Mouse (Mus musculus) megakaryocyte, adult 5-6 weeks (primary cell): Measurements from ENCODE around the gene Gm3285. TPM values are rescaled to one million over a fixed set of nuclear protein-coding genes. Genes with fewer than 3 reads are reported as not detected.
A peak's percentile ranks its signal among the peaks of the same experiment; 100 is the strongest.

Experiments
- ATAC-seq: 2 replicates; pipeline ENCODE4 v1.8.0; 2016; ENCODE audit warnings: mild to moderate bottlenecking, inconsistent platforms; ENCODE audit not compliant: poor library complexity, severe bottlenecking
- total RNA-seq, 2 experiments: library from RNA; stranded (forward) in 1 of 2; stranded (reverse) in 1 of 2; fragments of 153-499, 151-499 nt in 1 of 2; fragments of 221-1000, 200-1000 nt in 1 of 2; gene quantifications; 2 replicates each; pipeline versions ENCODE4 v1.2.3 to v1.2.4; 2015 to 2017

Gene Gm3285
- total RNA-seq (2015) (not detected in 2 replicates), total RNA-seq (2017) (not detected in 2 replicates)

- ATAC-seq: no peak
Measured at GRCm38 (mm10) chr10:77861675-77862074, at the start of gene Gm3285. Gm3285 (plus strand) TSS chr10:77861975.

GRCm38 (mm10) chr10:77814382-77814781, 47.4 kb upstream of the Gm3285 start, which contains the start of gene Gm2696:
Gm2696 (plus strand) TSS chr10:77814682.
- ATAC-seq: no peak

- no peak for ATAC-seq
Measured at GRCm38 (mm10) chr10:77815514-77815913, 46.3 kb upstream of the Gm3285 start.

GRCm38 (mm10) chr10:77818523-77818922, 43.3 kb upstream of the Gm3285 start:
- no peak for ATAC-seq

GRCm38 (mm10) chr10:77819203-77819602, 42.6 kb upstream of the Gm3285 start:
- no peak for ATAC-seq

GRCm38 (mm10) chr10:77826951-77827350, 34.8 kb upstream of the Gm3285 start, which contains the start of gene Krtap10-4:
Krtap10-4 (minus strand) TSS chr10:77827095.
- ATAC-seq: no peak

- no peak for ATAC-seq
Measured at GRCm38 (mm10) chr10:77835647-77836046, 26.1 kb upstream of the Gm3285 start, which contains the start of gene Krtap10-10. Krtap10-10 (plus strand) TSS chr10:77835947.

- ATAC-seq: no peak
Measured at GRCm38 (mm10) chr10:77839006-77839405, 22.8 kb upstream of the Gm3285 start.

- no peak for ATAC-seq
Measured at GRCm38 (mm10) chr10:77846503-77846902, 15.3 kb upstream of the Gm3285 start, which contains the start of gene Gm36176. Gm36176 (plus strand) TSS chr10:77846803.

GRCm38 (mm10) chr10:77846961-77847360, 14.8 kb upstream of the Gm3285 start:
- ATAC-seq: no peak

GRCm38 (mm10) chr10:77847538-77847937, 14.2 kb upstream of the Gm3285 start:
- ATAC-seq: no peak

GRCm38 (mm10) chr10:77852559-77852958, 9.2 kb upstream of the Gm3285 start, which contains the start of gene Gm10318:
Gm10318 (plus strand) TSS chr10:77852859.
- no peak for ATAC-seq

GRCm38 (mm10) chr10:77864067-77864761, 2.4 kb downstream of the Gm3285 start:
- ATAC-seq: peak; percentile 82

- ATAC-seq: 0 out of 2 replicates have a peak, but pooled peaks have one; percentile 5
Measured at GRCm38 (mm10) chr10:77864762-77865143, 3.0 kb downstream of the Gm3285 start.

GRCm38 (mm10) chr10:77867546-77867945, 5.8 kb downstream of the Gm3285 start:
- ATAC-seq: no peak

- no peak for ATAC-seq
Measured at GRCm38 (mm10) chr10:77869651-77870050, 7.9 kb downstream of the Gm3285 start.

- ATAC-seq: no peak
Measured at GRCm38 (mm10) chr10:77878985-77879384, 17.2 kb downstream of the Gm3285 start.

- ATAC-seq: peak; percentile 62
Measured at GRCm38 (mm10) chr10:77880305-77880704, 18.5 kb downstream of the Gm3285 start.

GRCm38 (mm10) chr10:77882553-77882952, 20.8 kb downstream of the Gm3285 start:
- ATAC-seq: no peak

- ATAC-seq: no peak
Measured at GRCm38 (mm10) chr10:77886007-77886747, 24.4 kb downstream of the Gm3285 start.

GRCm38 (mm10) chr10:77890987-77891565, 29.3 kb downstream of the Gm3285 start:
- ATAC-seq: no peak
